Mouse (Mus musculus) gastrocnemius, adult 2 months (tissue): ENCODE results near the gene Rasl10b. TPM values are rescaled to one million over a fixed set of nuclear protein-coding genes. Genes with fewer than 3 reads are reported as not detected.
A peak's percentile ranks its signal among the peaks of the same experiment; 100 is the strongest.

Source experiments
- DNase-seq: peaks from one replicate; pipeline ENCODE4 v3.0.0; 2022
- H3K27ac ChIP-seq: fragments of 200-600 bp; 2 replicates; pipeline ENCODE4 v1.8.1; 2022; ENCODE audit warnings: mild to moderate bottlenecking
- H3K4me3 ChIP-seq: fragments of 200-600 bp; 2 replicates; pipeline ENCODE4 v1.8.1; 2022; ENCODE audit warnings: mild to moderate bottlenecking, moderate library complexity
- CTCF ChIP-seq: fragments of 200-600 bp; IDR thresholded peaks from 2 replicates; pipeline ENCODE4 v1.8.1; 2022; ENCODE audit warnings: antibody characterized with exemption, mild to moderate bottlenecking, moderate library complexity
- intact Hi-C: fragments of 180-260 bp; cut with DNase I; formaldehyde crosslinking; loops from one replicate; pipeline ENCODE4 v1.15.1; 2025
- long read RNA-seq, 2 experiments: library from polyadenylated mRNA; stranded (forward); transcript quantifications; one replicate each; pipeline ENCODE4 v2.0.0; 2021
- total RNA-seq, 2 experiments: library from RNA; stranded (reverse); gene quantifications; 2 replicates each; pipeline ENCODE4 v1.2.3; 2021

The Rasl10b gene
- under 1 TPM; 0.36 to 0.50 TPM for total RNA-seq
- long read RNA-seq, experiment 1: 0 reads
- long read RNA-seq, experiment 2, partial matches to known transcripts: 0 of 1 reads
- long read RNA-seq, experiment 2, other reads (novel, unspliced or antisense): 0 of 1 reads

- no peak within 1 kb of the TSS for H3K27ac ChIP-seq
- peak; percentile 27 for DNase-seq
- H3K4me3 ChIP-seq: peak within 1 kb of the TSS; percentile 71
- intact Hi-C loops: no loop called here
- no peak for TF ChIP-seq CTCF
Measured at GRCm38 (mm10) chr11:83409087-83409754, at the start of gene Rasl10b. TSS of gene Rasl10b (plus strand) at chr11:83409137.

GRCm38 (mm10) chr11:83364656-83365055 is 44.3 kb upstream of the Rasl10b start:
- no peak overlapping the region for H3K4me3 ChIP-seq
- intact Hi-C loops: no loop called here
- DNase-seq: no peak
- no peak for TF ChIP-seq CTCF
- H3K27ac ChIP-seq: no peak overlapping the region

- Histone ChIP-seq H3K27ac (no peak overlapping the region), H3K4me3 (no peak overlapping the region)
- no peak for DNase-seq
- no peak for TF ChIP-seq CTCF
- intact Hi-C loops: no loop called here
Measured at GRCm38 (mm10) chr11:83371267-83371666, 37.7 kb upstream of the Rasl10b start.

GRCm38 (mm10) chr11:83379745-83380341 is 29.1 kb upstream of the Rasl10b start:
- no peak for DNase-seq
- intact Hi-C loops: no loop called here
- TF ChIP-seq CTCF: no peak
- no peak overlapping the region for H3K4me3 ChIP-seq
- no peak overlapping the region for H3K27ac ChIP-seq

GRCm38 (mm10) chr11:83382876-83383531 is 25.9 kb upstream of the Rasl10b start:
- intact Hi-C loops: no loop called here
- DNase-seq: no peak
- Histone ChIP-seq H3K4me3 (no peak overlapping the region), H3K27ac (no peak overlapping the region)
- no peak for TF ChIP-seq CTCF

- no peak for TF ChIP-seq CTCF
Measured at GRCm38 (mm10) chr11:83383532-83383887, 25.4 kb upstream of the Rasl10b start.

GRCm38 (mm10) chr11:83393062-83393461 is 15.9 kb upstream of the Rasl10b start:
- no peak overlapping the region for H3K27ac ChIP-seq
- no peak overlapping the region for H3K4me3 ChIP-seq
- DNase-seq: no peak

More at GRCm38 (mm10) chr11:83383532-83383887, 25.4 kb upstream of the Rasl10b start:
- no peak for DNase-seq
- Histone ChIP-seq H3K4me3 (no peak overlapping the region), H3K27ac (no peak overlapping the region)
- intact Hi-C loops: no loop called here

GRCm38 (mm10) chr11:83394802-83395439 is 14.0 kb upstream of the Rasl10b start:
- H3K27ac ChIP-seq: no peak overlapping the region
- intact Hi-C loops: no loop called here
- DNase-seq: no peak
- no peak for TF ChIP-seq CTCF
- H3K4me3 ChIP-seq: no peak overlapping the region

More at GRCm38 (mm10) chr11:83393062-83393461, 15.9 kb upstream of the Rasl10b start:
- intact Hi-C loops: no loop called here
- TF ChIP-seq CTCF: no peak

- H3K27ac ChIP-seq: no peak overlapping the region
- no peak for DNase-seq
- intact Hi-C loops: no loop called here
- TF ChIP-seq CTCF: no peak
- no peak overlapping the region for H3K4me3 ChIP-seq
Measured at GRCm38 (mm10) chr11:83397626-83398025, 11.3 kb upstream of the Rasl10b start.

GRCm38 (mm10) chr11:83398724-83399123 is 10.2 kb upstream of the Rasl10b start:
- Histone ChIP-seq H3K4me3 (no peak overlapping the region), H3K27ac (no peak overlapping the region)
- intact Hi-C loops: no loop called here

GRCm38 (mm10) chr11:83403787-83404186 is 5.2 kb upstream of the Rasl10b start:
- H3K27ac ChIP-seq: no peak overlapping the region
- intact Hi-C loops: no loop called here

More at GRCm38 (mm10) chr11:83398724-83399123, 10.2 kb upstream of the Rasl10b start:
- DNase-seq: no peak
- no peak for TF ChIP-seq CTCF

GRCm38 (mm10) chr11:83406391-83406790 is 2.5 kb upstream of the Rasl10b start:
- intact Hi-C loops: no loop called here
- H3K27ac ChIP-seq: no peak overlapping the region
- no peak overlapping the region for H3K4me3 ChIP-seq
- no peak for TF ChIP-seq CTCF
- DNase-seq: no peak

More at GRCm38 (mm10) chr11:83403787-83404186, 5.2 kb upstream of the Rasl10b start:
- no peak overlapping the region for H3K4me3 ChIP-seq
- no peak for DNase-seq
- no peak for TF ChIP-seq CTCF

GRCm38 (mm10) chr11:83408242-83408641 is 695 bp upstream of the Rasl10b start:
- Histone ChIP-seq H3K4me3 (no peak overlapping the region), H3K27ac (no peak overlapping the region)
- no peak for DNase-seq
- intact Hi-C loops: no loop called here
- no peak for TF ChIP-seq CTCF
